Mouse (Mus musculus): Measurements from ENCODE around the gene Slc35a2. TPM values are rescaled to one million over a fixed set of nuclear protein-coding genes. Genes with fewer than 3 reads are reported as not detected.

Slc35a2 gene
- polyA plus RNA-seq (2015; fragmentation: Nextera tagmentation; extraction: Ambion mirVana): 28.9 and 30.5 TPM in 2 replicates

GRCm38 (mm10) chrX:7883841-7884567, at the start of gene Slc35a2:
Gene Slc35a2 (plus strand): TSS chrX:7884028.
- peak within 1 kb of the TSS; percentile 72 for H3K4me3 ChIP-seq (ENCODE audit: low read length)
- WGBS: 11% methylated on average over 49 of the region's 49 CpGs
- peak; percentile 95 for ATAC-seq (replicated peaks; ENCODE audit: extremely low read depth, insufficient read depth, low FRiP score)

DNA sequence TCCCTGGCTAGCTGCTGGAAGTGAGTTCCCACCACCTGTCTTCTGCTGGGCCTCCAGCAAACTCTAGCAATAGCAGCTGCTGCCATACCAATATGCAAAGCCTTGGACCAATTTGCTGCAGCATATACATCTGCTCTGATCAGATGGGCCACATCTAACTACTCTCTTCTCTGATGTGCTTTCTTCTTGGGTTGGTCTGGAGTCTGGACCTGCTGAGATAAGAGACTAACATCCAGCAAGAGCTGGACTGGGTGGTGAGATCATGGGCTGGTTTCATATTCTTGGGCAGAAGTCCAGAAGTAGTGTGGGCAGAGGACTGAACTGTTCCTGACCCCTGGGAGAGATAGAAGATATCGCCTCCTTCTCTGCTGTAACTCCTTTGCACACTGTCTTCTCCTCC, 46.7 kb upstream of the Slc35a2 start:
- Histone ChIP-seq H3K4me3 (ENCODE audit: low read length) (no peak overlapping the region), H3K4me2 (ENCODE audit: low read depth, low read length) (no peak overlapping the region), H3K36me3 (ENCODE audit: control insufficient read depth, insufficient read depth) (no peaks in the 10 kb centered on the region), H3K9ac (ENCODE audit: low read length) (no peak overlapping the region), H3K4me1 (ENCODE audit: control insufficient read depth, insufficient read depth, low read length) (no peaks in the 10 kb centered on the region), H3K9me3 (replicated peaks; ENCODE audit: control insufficient read depth, low read length) (no peaks in the 10 kb centered on the region), H3K27ac (ENCODE audit: low read length) (no peak overlapping the region), H3K27me3 (ENCODE audit: control insufficient read depth, insufficient read depth, low read length) (no peaks in the 10 kb centered on the region)
- ATAC-seq (replicated peaks; ENCODE audit: extremely low read depth, insufficient read depth, low FRiP score): no peak
- 50% methylated on average over 1 of the region's 1 CpGs for WGBS

More at GRCm38 (mm10) chrX:7883841-7884567, at the start of gene Slc35a2:
- Histone ChIP-seq H3K4me2 (ENCODE audit: low read depth, low read length) (peak within 1 kb of the TSS; percentile 70), H3K4me1 (ENCODE audit: control insufficient read depth, insufficient read depth, low read length) (peaks cover 6% of the 10 kb centered on the region), H3K27me3 (ENCODE audit: control insufficient read depth, insufficient read depth, low read length) (no peaks in the 10 kb centered on the region), H3K9ac (ENCODE audit: low read length) (peak within 1 kb of the TSS; percentile 58), H3K9me3 (replicated peaks; ENCODE audit: control insufficient read depth, low read length) (no peaks in the 10 kb centered on the region), H3K36me3 (ENCODE audit: control insufficient read depth, insufficient read depth) (no peaks in the 10 kb centered on the region), H3K27ac (ENCODE audit: low read length) (peak within 1 kb of the TSS; percentile 89)

DNA sequence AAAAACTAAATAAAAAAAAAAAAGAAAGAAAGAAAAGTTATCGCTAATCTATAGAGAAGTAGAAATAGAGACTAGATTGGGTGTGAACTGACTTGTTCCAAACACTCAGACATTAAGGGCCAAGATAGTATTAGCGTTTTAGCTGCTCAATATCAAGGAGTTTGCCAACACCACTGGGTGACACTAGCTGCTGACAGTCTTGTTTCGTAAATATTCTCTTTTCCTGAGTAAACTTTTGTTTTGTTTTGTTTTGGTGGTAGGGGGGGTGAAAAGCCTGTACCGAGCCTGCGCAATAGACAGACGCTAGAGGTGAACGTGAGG, 43.0 kb upstream of the Slc35a2 start:
- H3K27me3 ChIP-seq (ENCODE audit: control insufficient read depth, insufficient read depth, low read length): no peaks in the 10 kb centered on the region
- H3K4me1 ChIP-seq (ENCODE audit: control insufficient read depth, insufficient read depth, low read length): peaks cover 11% of the 10 kb centered on the region
- no peak for ATAC-seq (replicated peaks; ENCODE audit: extremely low read depth, insufficient read depth, low FRiP score)
- no peaks in the 10 kb centered on the region for H3K36me3 ChIP-seq (ENCODE audit: control insufficient read depth, insufficient read depth)
- peak overlapping the region; percentile 79 for H3K4me3 ChIP-seq (ENCODE audit: low read length)
- H3K4me2 ChIP-seq (ENCODE audit: low read depth, low read length): peak overlapping the region; percentile 63
- H3K27ac ChIP-seq (ENCODE audit: low read length): peak overlapping the region; percentile 87
- WGBS: 20% methylated on average over 7 of the region's 7 CpGs
- H3K9ac ChIP-seq (ENCODE audit: low read length): peak overlapping the region; percentile 55
- H3K9me3 ChIP-seq (replicated peaks; ENCODE audit: control insufficient read depth, low read length): no peaks in the 10 kb centered on the region

DNA sequence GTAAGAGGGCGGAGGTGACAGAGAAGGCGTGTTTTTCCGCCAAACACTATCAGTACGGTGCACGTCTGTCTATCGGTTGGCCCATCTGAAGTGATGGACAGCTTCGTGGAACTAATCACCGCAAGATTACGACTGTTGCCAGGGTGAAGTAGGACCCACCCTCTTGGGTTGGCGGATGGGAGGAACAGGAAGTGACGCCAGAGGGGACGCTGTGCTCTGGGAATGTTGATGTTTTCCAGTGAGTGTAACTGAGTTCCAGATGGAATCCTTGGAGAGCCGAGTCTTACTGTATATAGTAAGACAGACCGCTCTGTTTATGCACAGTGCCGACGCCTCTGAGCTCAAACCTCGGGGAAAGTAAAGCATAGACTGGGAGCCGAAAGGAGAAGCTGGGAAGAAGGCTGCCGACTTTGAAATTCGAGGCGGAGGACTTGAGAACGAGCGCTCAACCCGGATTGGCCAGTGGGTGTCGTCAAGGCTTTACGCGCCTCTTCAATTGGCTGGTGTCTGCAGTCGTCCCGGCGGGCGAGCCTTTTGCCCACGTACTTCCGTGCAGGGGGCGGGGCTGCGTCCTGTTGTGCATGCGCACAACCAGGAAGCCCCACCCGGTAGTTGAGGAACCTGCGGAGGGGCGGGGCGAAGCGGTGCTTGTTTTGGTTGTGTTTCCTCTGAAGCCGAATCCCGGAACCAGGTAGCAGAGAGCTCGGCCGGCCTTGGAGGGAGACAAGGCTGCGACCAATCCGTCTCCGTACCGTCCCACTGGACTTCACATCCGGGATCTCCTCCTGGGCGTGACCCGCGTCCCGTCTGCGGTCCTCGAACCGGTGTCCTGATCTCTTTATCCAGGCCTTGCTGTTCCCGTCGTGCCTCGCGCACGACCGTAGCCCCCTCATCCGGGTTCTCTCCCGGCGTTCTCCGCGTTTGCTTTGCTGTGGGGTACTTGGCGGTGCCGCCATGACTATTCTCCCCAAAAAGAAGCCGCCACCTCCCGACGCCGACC, 42.4 kb upstream of the Slc35a2 start, which contains the start of gene Otud5:
Gene Otud5, plus strand, starts transcription at position 202 of the 1,000 bp plus-strand sequence.
- peak; percentile 96 for ATAC-seq (replicated peaks; ENCODE audit: extremely low read depth, insufficient read depth, low FRiP score)
- Histone ChIP-seq H3K9ac (ENCODE audit: low read length) (peak within 1 kb of the TSS; percentile 85), H3K36me3 (ENCODE audit: control insufficient read depth, insufficient read depth) (no peaks in the 10 kb centered on the region), H3K9me3 (replicated peaks; ENCODE audit: control insufficient read depth, low read length) (no peaks in the 10 kb centered on the region), H3K27me3 (ENCODE audit: control insufficient read depth, insufficient read depth, low read length) (no peaks in the 10 kb centered on the region), H3K4me1 (ENCODE audit: control insufficient read depth, insufficient read depth, low read length) (peaks cover 11% of the 10 kb centered on the region), H3K4me3 (ENCODE audit: low read length) (peak within 1 kb of the TSS; percentile 79), H3K27ac (ENCODE audit: low read length) (peak within 1 kb of the TSS; percentile 96), H3K4me2 (ENCODE audit: low read depth, low read length) (peak within 1 kb of the TSS; percentile 74)
- 7% methylated on average over 72 of the region's 74 CpGs for WGBS

- WGBS: 9% methylated on average over 33 of the region's 42 CpGs
- peaks cover 11% of the 10 kb centered on the region for H3K4me1 ChIP-seq (ENCODE audit: control insufficient read depth, insufficient read depth, low read length)
- ATAC-seq (replicated peaks; ENCODE audit: extremely low read depth, insufficient read depth, low FRiP score): no peak
Measured at GRCm38 (mm10) chrX:7842318-7842717, 41.5 kb upstream of the Slc35a2 start.

GRCm38 (mm10) chrX:7847845-7848244, 36.0 kb upstream of the Slc35a2 start:
- no peak for ATAC-seq (replicated peaks; ENCODE audit: extremely low read depth, insufficient read depth, low FRiP score)
- H3K9ac ChIP-seq (ENCODE audit: low read length): no peak overlapping the region
- no peaks in the 10 kb centered on the region for H3K27me3 ChIP-seq (ENCODE audit: control insufficient read depth, insufficient read depth, low read length)
- no peak overlapping the region for H3K4me2 ChIP-seq (ENCODE audit: low read depth, low read length)
- no peak overlapping the region for H3K4me3 ChIP-seq (ENCODE audit: low read length)
- H3K36me3 ChIP-seq (ENCODE audit: control insufficient read depth, insufficient read depth): peaks cover 4% of the 10 kb centered on the region
- H3K4me1 ChIP-seq (ENCODE audit: control insufficient read depth, insufficient read depth, low read length): peaks cover 11% of the 10 kb centered on the region
- no peak overlapping the region for H3K27ac ChIP-seq (ENCODE audit: low read length)
- no peaks in the 10 kb centered on the region for H3K9me3 ChIP-seq (replicated peaks; ENCODE audit: control insufficient read depth, low read length)
- WGBS: 79% methylated on average over 2 of the region's 2 CpGs

More at GRCm38 (mm10) chrX:7842318-7842717, 41.5 kb upstream of the Slc35a2 start:
- Histone ChIP-seq H3K4me2 (ENCODE audit: low read depth, low read length) (peak overlapping the region; percentile 74), H3K36me3 (ENCODE audit: control insufficient read depth, insufficient read depth) (no peaks in the 10 kb centered on the region), H3K9me3 (replicated peaks; ENCODE audit: control insufficient read depth, low read length) (no peaks in the 10 kb centered on the region), H3K9ac (ENCODE audit: low read length) (peak overlapping the region; percentile 85), H3K27ac (ENCODE audit: low read length) (peak overlapping the region; percentile 96), H3K4me3 (ENCODE audit: low read length) (peak overlapping the region; percentile 79), H3K27me3 (ENCODE audit: control insufficient read depth, insufficient read depth, low read length) (no peaks in the 10 kb centered on the region)

GRCm38 (mm10) chrX:7854578-7854977, 29.2 kb upstream of the Slc35a2 start:
- 33% methylated on average over 2 of the region's 2 CpGs for WGBS
- no peaks in the 10 kb centered on the region for H3K4me1 ChIP-seq (ENCODE audit: control insufficient read depth, insufficient read depth, low read length)
- H3K4me3 ChIP-seq (ENCODE audit: low read length): no peak overlapping the region
- no peaks in the 10 kb centered on the region for H3K9me3 ChIP-seq (replicated peaks; ENCODE audit: control insufficient read depth, low read length)
- no peak for ATAC-seq (replicated peaks; ENCODE audit: extremely low read depth, insufficient read depth, low FRiP score)
- no peak overlapping the region for H3K4me2 ChIP-seq (ENCODE audit: low read depth, low read length)
- peaks cover 4% of the 10 kb centered on the region for H3K36me3 ChIP-seq (ENCODE audit: control insufficient read depth, insufficient read depth)
- no peaks in the 10 kb centered on the region for H3K27me3 ChIP-seq (ENCODE audit: control insufficient read depth, insufficient read depth, low read length)
- no peak overlapping the region for H3K9ac ChIP-seq (ENCODE audit: low read length)
- H3K27ac ChIP-seq (ENCODE audit: low read length): no peak overlapping the region

DNA sequence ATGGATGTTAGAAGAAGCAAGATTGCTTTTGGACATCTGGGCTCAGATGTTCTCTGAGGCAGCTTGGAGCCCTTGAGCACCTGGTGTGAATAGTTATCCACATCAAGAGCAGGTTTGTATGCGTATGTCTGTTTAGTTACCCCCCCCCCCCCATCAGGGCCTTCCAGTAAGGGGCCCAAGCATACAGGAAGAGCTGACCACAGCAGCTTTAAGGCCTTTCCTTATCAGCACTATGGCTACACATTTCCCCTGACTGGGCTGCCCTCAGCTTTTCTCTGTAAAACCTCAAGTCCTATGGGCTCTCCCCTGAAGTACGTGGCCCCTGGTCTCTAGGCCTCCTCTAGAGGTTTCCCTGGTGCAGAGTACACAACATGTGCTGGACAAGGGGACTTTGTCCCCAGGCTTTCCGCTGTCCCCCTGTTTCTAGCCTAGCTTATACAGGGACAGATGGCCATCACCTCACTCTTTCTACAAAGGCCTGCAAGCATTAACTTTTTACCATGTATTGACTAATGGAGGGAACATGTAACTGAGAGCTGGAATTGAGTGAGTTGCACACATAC, 24.6 kb upstream of the Slc35a2 start:
- 76% methylated on average over 3 of the region's 3 CpGs for WGBS
- Histone ChIP-seq H3K36me3 (ENCODE audit: control insufficient read depth, insufficient read depth) (no peaks in the 10 kb centered on the region), H3K27me3 (ENCODE audit: control insufficient read depth, insufficient read depth, low read length) (no peaks in the 10 kb centered on the region), H3K9me3 (replicated peaks; ENCODE audit: control insufficient read depth, low read length) (no peaks in the 10 kb centered on the region), H3K4me1 (ENCODE audit: control insufficient read depth, insufficient read depth, low read length) (no peaks in the 10 kb centered on the region), H3K27ac (ENCODE audit: low read length) (no peak overlapping the region), H3K4me3 (ENCODE audit: low read length) (no peak overlapping the region), H3K9ac (ENCODE audit: low read length) (no peak overlapping the region), H3K4me2 (ENCODE audit: low read depth, low read length) (no peak overlapping the region)
- ATAC-seq (replicated peaks; ENCODE audit: extremely low read depth, insufficient read depth, low FRiP score): no peak

Data from heart, embryonic 16.5 days (tissue).